ENCODE assay signal across 7 mouse cellular contexts in the genomic region with DNA sequence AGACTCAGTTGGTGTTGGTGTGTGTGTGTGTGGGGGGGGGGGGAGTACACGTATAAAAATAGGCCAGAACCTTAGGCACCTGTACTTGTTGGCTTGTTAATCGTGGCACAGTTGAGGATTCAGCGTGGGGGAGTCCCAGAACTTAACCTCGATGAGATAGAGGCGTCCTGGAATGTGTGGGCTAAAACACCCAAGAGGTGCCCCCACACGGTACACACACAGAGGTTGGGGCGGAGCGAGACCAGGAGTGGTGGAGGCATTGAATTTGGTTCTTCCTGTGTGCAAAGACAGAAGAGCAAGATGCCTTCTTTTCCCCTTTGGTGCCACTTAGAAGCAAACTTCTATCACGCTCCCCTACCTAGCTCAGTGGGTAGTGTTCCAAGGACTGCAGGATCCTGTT. TPM values are rescaled to one million over a fixed set of nuclear protein-coding genes. Genes with fewer than 3 reads are reported as not detected.
DNase-seq lines count a peak whose midpoint lies in the region; ATAC-seq and TF ChIP-seq lines count a peak whose summit lies in the region.

No protein-coding gene starts in this region.

- H3K9ac ChIP-seq in forebrain, embryonic 13.5 days: no peak overlapping the region
- peak overlapping the region; percentile 56; the same call in 1 of the 2 replicates for H3K9ac ChIP-seq in liver, embryonic 16.5 days (ENCODE audit: low read depth, low read length)

- H3K27ac ChIP-seq in testis, adult 2 months (ENCODE audit: control insufficient read depth, insufficient read depth, low read depth, low read length): no peak overlapping the region
- no peak overlapping the region for H3K27ac ChIP-seq in forebrain, embryonic 13.5 days
- H3K27ac ChIP-seq in liver, embryonic 16.5 days (ENCODE audit: low read length): no peak overlapping the region; the same call in 1 of the 2 replicates

- no peak for TF ChIP-seq POLR2A in testis, adult 2 months (IDR thresholded peaks at IDR 0.05; ENCODE audit: control insufficient read depth, low read depth, low read length)

- no peak for DNase-seq in testis, postnatal 10 days (ENCODE audit: low spot score)
- DNase-seq in thymus, postnatal 25 days: peak; percentile 51
- DNase-seq in urinary bladder, postnatal 4 days (ENCODE audit: low spot score in 2 of 2): no peak
- no peak for DNase-seq in retina, postnatal 1 day

- WGBS in forebrain, embryonic 13.5 days: 44% methylated on average over 9 of the region's 9 CpGs
- WGBS in liver, embryonic 16.5 days (ENCODE audit: insufficient replicate concordance): 22% methylated on average over 9 of the region's 9 CpGs

- peaks cover 10% of the 10 kb centered on the region for H3K4me1 ChIP-seq in testis, adult 2 months (ENCODE audit: control insufficient read depth, insufficient read depth, low read length)
- no peaks in the 10 kb centered on the region for H3K4me1 ChIP-seq in forebrain, embryonic 13.5 days
- no peaks in the 10 kb centered on the region for H3K4me1 ChIP-seq in liver, embryonic 16.5 days (ENCODE audit: control insufficient read depth, low read depth, low read length)

- no peak for TF ChIP-seq CTCF in testis, adult 2 months (IDR thresholded peaks at IDR 0.05; ENCODE audit: control insufficient read depth, insufficient read depth, insufficient replicate concordance, low read depth, low read length)

- H3K36me3 ChIP-seq in testis, adult 2 months (ENCODE audit: control insufficient read depth, insufficient read depth, low read length): no peaks in the 10 kb centered on the region
- H3K36me3 ChIP-seq in forebrain, embryonic 13.5 days (ENCODE audit: poor library complexity, severe bottlenecking): no peaks in the 10 kb centered on the region
- no peaks in the 10 kb centered on the region for H3K36me3 ChIP-seq in liver, embryonic 16.5 days (ENCODE audit: control insufficient read depth, insufficient read depth)

- no peaks in the 10 kb centered on the region for H3K27me3 ChIP-seq in testis, adult 2 months (ENCODE audit: control insufficient read depth, insufficient read depth, low read length)
- peaks cover 7% of the 10 kb centered on the region; the same call in 1 of the 2 replicates for H3K27me3 ChIP-seq in forebrain, embryonic 13.5 days
- no peaks in the 10 kb centered on the region for H3K27me3 ChIP-seq in liver, embryonic 16.5 days (ENCODE audit: control insufficient read depth, insufficient read depth, low read depth, low read length)

- ATAC-seq in forebrain, embryonic 13.5 days: no peak
- ATAC-seq in liver, embryonic 16.5 days (ENCODE audit: low read depth): no peak

- H3K4me3 ChIP-seq in testis, adult 2 months (ENCODE audit: control insufficient read depth, low read depth, low read length): peak overlapping the region; percentile 60
- peak overlapping the region; percentile 48 for H3K4me3 ChIP-seq in forebrain, embryonic 13.5 days
- H3K4me3 ChIP-seq in liver, embryonic 16.5 days (ENCODE audit: low read depth, low read length): peak overlapping the region; percentile 61

- no peaks in the 10 kb centered on the region for H3K9me3 ChIP-seq in forebrain, embryonic 13.5 days (replicated peaks)
- no peaks in the 10 kb centered on the region for H3K9me3 ChIP-seq in liver, embryonic 16.5 days (replicated peaks; ENCODE audit: control insufficient read depth, low read length)

- peak overlapping the region; percentile 71 for H3K4me2 ChIP-seq in forebrain, embryonic 13.5 days
- H3K4me2 ChIP-seq in liver, embryonic 16.5 days (ENCODE audit: low read depth, low read length): peak overlapping the region; percentile 71

RNA-seq across cellular contexts. Expression of gene Stk26, which starts 1.2 kb away (rescaled TPM):
- 2.4 and 3.0 TPM in 2 replicates for polyA plus RNA-seq in testis, adult 2 months (2012; rRNA removed)
- polyA plus RNA-seq in forebrain, embryonic 13.5 days (2015; fragmentation: Nextera tagmentation; extraction: Ambion mirVana): 1.3 and 1.4 TPM in 2 replicates
- polyA plus RNA-seq in liver, embryonic 16.5 days (2015; fragmentation: Nextera tagmentation; extraction: Ambion mirVana): 3.4 and 3.7 TPM in 2 replicates
